Mouse (Mus musculus): ENCODE data around the gene Trpm8.

- TF ChIP-seq CTCF (conservative IDR thresholded peaks at IDR 0.05; ENCODE audit: low read length) (no peak), POU5F1 (IDR thresholded peaks at IDR 0.05; ENCODE audit: borderline replicate concordance, low read length) (no peak), NANOG (IDR thresholded peaks at IDR 0.05; ENCODE audit: borderline replicate concordance, low read length) (no peak)
Measured at GRCm38 (mm10) chr1:88275078-88275680, 2.3 kb upstream of the Trpm8 start.

All from E14TG2a.4 (cell line).